Mouse (Mus musculus): ENCODE measurements at regions not wholly inside any gene's neighbourhood (a gene's known extent, or its start where the extent isn't known, plus 50 kb on each side); places are given as distances from the start of the nearest gene placed in this dataset.
A peak's percentile ranks its signal among the peaks of the same experiment; 100 is the strongest.

DNA sequence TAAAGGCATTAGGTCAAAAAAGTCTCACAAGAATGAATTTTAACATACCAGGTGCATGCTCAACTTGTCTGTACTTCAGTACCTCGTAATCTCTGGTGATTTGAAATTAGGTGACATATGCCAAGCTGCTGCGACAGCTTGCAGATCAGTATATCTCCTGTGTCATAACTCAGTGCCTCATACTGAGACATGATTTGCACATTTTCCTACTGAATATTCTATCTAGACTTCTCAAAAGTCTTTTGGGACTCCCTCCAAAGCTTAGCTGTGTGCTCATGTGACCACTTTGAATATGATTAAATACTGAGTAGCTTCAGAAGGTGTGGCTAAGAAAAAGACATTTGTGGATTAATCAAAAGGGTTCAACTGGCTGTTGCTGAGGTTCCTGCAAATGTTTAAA, 416.3 kb upstream of the Pdzrn3 start:
- Histone ChIP-seq H3K9ac (ENCODE audit: low read depth, low read length) (no peak overlapping the region), H3K4me3 (ENCODE audit: low read depth, low read length) (no peak overlapping the region), H3K4me1 (ENCODE audit: control insufficient read depth, insufficient read depth, low read length) (no peaks in the 10 kb centered on the region), H3K27ac (ENCODE audit: low read length) (no peak overlapping the region), H3K4me2 (ENCODE audit: low read length) (no peak overlapping the region), H3K36me3 (ENCODE audit: control insufficient read depth, insufficient read depth, low read length) (no peaks in the 10 kb centered on the region), H3K27me3 (ENCODE audit: control insufficient read depth, insufficient read depth, low read depth, low read length) (no peaks in the 10 kb centered on the region), H3K9me3 (replicated peaks; ENCODE audit: control insufficient read depth, low read length, poor library complexity, severe bottlenecking) (no peaks in the 10 kb centered on the region)
- no peak for ATAC-seq
- 69% methylated on average over 2 of the region's 2 CpGs for WGBS

DNA sequence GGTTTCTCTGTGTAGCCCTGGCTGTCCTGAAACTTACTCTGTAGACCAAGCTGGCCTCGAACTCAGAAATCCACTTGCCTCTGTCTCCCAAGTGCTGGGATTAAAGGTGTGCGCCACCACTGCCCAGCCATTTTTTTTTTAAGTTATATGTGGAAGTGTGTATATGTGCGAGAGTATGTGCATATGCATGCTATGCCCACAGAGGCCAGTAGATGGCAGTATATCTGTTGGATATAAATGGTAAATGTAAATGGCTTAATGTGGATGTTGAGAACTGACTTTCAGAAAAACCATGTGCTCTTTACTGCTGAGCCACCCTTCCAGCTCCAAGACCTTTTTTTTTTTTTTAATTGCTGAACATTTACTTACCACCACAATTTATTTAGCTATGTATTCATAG, 400.2 kb upstream of the Pdzrn3 start:
- Histone ChIP-seq H3K4me3 (ENCODE audit: low read depth, low read length) (no peak overlapping the region), H3K4me1 (ENCODE audit: control insufficient read depth, insufficient read depth, low read length) (0 out of 2 replicates have a peak, but pooled peaks cover 2% of the 10 kb centered on the region), H3K9me3 (replicated peaks; ENCODE audit: control insufficient read depth, low read length, poor library complexity, severe bottlenecking) (no peaks in the 10 kb centered on the region), H3K4me2 (ENCODE audit: low read length) (no peak overlapping the region), H3K36me3 (ENCODE audit: control insufficient read depth, insufficient read depth, low read length) (no peaks in the 10 kb centered on the region), H3K27me3 (ENCODE audit: control insufficient read depth, insufficient read depth, low read depth, low read length) (no peaks in the 10 kb centered on the region), H3K27ac (ENCODE audit: low read length) (no peak overlapping the region), H3K9ac (ENCODE audit: low read depth, low read length) (no peak overlapping the region)
- WGBS = 95% methylated on average over 3 of the region's 3 CpGs
- ATAC-seq = no peak

DNA sequence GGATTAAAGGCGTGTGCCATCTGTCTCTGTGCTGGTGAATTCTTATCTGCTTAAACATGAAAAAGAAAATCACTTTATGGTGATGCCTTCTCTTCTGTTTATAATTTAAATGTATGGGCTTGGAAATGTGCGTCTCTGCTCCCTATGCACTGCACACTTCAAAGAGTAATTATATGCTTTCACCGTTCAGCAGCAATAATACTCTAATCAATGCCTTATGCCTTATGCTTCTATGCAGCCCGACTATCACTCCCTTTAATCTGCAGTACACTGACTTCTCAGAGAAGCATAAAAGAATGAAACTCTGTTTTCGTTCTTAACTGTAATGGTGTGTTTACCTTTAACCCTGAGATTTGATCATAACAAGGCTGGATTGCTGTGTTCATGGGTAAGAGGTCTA, 395.5 kb upstream of the Pdzrn3 start:
- Histone ChIP-seq H3K4me2 (ENCODE audit: low read length) (no peak overlapping the region), H3K9me3 (replicated peaks; ENCODE audit: control insufficient read depth, low read length, poor library complexity, severe bottlenecking) (no peaks in the 10 kb centered on the region), H3K9ac (ENCODE audit: low read depth, low read length) (no peak overlapping the region), H3K27me3 (ENCODE audit: control insufficient read depth, insufficient read depth, low read depth, low read length) (no peaks in the 10 kb centered on the region), H3K36me3 (ENCODE audit: control insufficient read depth, insufficient read depth, low read length) (no peaks in the 10 kb centered on the region), H3K27ac (ENCODE audit: low read length) (no peak overlapping the region), H3K4me1 (ENCODE audit: control insufficient read depth, insufficient read depth, low read length) (0 out of 2 replicates have a peak, but pooled peaks cover 2% of the 10 kb centered on the region), H3K4me3 (ENCODE audit: low read depth, low read length) (no peak overlapping the region)
- no peak for ATAC-seq
- WGBS = 49% methylated on average over 5 of the region's 5 CpGs

DNA sequence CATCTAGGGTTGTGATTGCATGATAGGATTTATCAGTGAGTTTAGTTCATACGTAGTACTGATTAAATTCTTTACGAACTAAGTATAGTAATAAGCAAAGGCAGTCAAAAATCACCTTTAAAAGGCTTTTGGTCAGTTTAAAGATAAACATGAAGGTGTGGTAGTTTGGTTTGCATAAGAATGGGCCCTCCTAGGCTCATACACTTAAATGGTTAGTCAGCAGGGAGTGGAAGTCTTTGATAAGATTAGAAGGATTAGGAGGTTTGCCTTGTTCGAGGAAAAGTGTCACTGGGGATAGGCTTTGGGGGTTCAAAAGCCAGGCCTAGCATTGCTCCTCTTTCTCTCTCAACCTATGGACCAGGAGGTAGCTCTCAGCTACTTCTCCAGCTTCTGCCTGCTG, 357.4 kb upstream of the Pdzrn3 start:
- Histone ChIP-seq H3K4me1 (ENCODE audit: control insufficient read depth, insufficient read depth, low read length) (no peaks in the 10 kb centered on the region), H3K27me3 (ENCODE audit: control insufficient read depth, insufficient read depth, low read depth, low read length) (no peaks in the 10 kb centered on the region), H3K9ac (ENCODE audit: low read depth, low read length) (no peak overlapping the region), H3K36me3 (ENCODE audit: control insufficient read depth, insufficient read depth, low read length) (no peaks in the 10 kb centered on the region), H3K9me3 (replicated peaks; ENCODE audit: control insufficient read depth, low read length, poor library complexity, severe bottlenecking) (no peaks in the 10 kb centered on the region), H3K4me3 (ENCODE audit: low read depth, low read length) (no peak overlapping the region), H3K27ac (ENCODE audit: low read length) (no peak overlapping the region), H3K4me2 (ENCODE audit: low read length) (no peak overlapping the region)
- no peak for ATAC-seq
- WGBS = 38% methylated on average over 3 of the region's 3 CpGs

DNA sequence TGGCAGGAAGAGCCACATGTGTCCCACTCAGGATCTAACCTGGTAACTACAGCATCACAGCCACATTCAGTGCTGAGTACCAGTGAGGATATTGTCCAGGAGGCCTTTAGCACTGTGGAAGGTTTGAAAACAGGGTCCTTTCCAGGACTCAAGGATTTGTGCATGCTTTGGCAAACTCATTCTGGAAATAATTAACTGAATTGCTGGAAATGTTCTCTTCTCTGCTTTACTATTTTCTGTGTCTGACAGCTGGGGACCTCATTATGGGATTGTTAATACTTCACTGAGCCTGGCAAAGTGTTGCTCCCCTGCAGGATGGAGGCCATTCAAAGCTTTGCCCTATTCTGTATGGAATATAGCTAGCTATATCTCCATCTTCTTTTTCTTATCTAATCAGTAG, 342.8 kb upstream of the Pdzrn3 start:
- no peak overlapping the region for H3K4me2 ChIP-seq (ENCODE audit: low read length)
- no peaks in the 10 kb centered on the region for H3K9me3 ChIP-seq (replicated peaks; ENCODE audit: control insufficient read depth, low read length, poor library complexity, severe bottlenecking)
- no peak overlapping the region for H3K27ac ChIP-seq (ENCODE audit: low read length)
- H3K4me3 ChIP-seq (ENCODE audit: low read depth, low read length) = no peak overlapping the region
- H3K4me1 ChIP-seq (ENCODE audit: control insufficient read depth, insufficient read depth, low read length) = no peaks in the 10 kb centered on the region
- H3K36me3 ChIP-seq (ENCODE audit: control insufficient read depth, insufficient read depth, low read length) = no peaks in the 10 kb centered on the region
- no peak overlapping the region for H3K9ac ChIP-seq (ENCODE audit: low read depth, low read length)
- ATAC-seq = no peak
- no peaks in the 10 kb centered on the region for H3K27me3 ChIP-seq (ENCODE audit: control insufficient read depth, insufficient read depth, low read depth, low read length)

DNA sequence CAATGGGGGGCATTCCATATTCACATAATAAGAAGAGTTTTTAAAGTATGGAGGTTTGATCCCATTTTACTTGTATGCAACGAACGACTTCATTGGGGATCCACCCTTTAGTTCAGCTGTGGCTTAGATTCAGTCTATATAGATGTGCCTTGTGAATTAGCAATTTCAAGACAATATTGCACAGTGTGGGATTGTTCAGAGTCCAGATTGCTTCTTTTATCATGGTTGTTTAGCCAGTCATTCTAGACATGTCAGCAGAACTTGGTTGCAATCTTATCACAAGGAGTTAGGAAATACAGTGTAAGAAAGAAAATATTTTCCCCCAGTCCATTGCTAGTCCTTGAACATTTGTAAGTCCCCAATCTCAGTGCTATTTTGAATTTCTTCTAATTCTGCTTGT, 312.0 kb upstream of the Pdzrn3 start:
- H3K9ac ChIP-seq (ENCODE audit: low read depth, low read length) = no peak overlapping the region
- no peaks in the 10 kb centered on the region for H3K4me1 ChIP-seq (ENCODE audit: control insufficient read depth, insufficient read depth, low read length)
- no peaks in the 10 kb centered on the region for H3K27me3 ChIP-seq (ENCODE audit: control insufficient read depth, insufficient read depth, low read depth, low read length)
- H3K4me2 ChIP-seq (ENCODE audit: low read length) = no peak overlapping the region
- no peak overlapping the region for H3K4me3 ChIP-seq (ENCODE audit: low read depth, low read length)
- WGBS = 90% methylated on average over 2 of the region's 2 CpGs
- no peak overlapping the region for H3K27ac ChIP-seq (ENCODE audit: low read length)
- ATAC-seq = no peak
- no peaks in the 10 kb centered on the region for H3K9me3 ChIP-seq (replicated peaks; ENCODE audit: control insufficient read depth, low read length, poor library complexity, severe bottlenecking)
- no peaks in the 10 kb centered on the region for H3K36me3 ChIP-seq (ENCODE audit: control insufficient read depth, insufficient read depth, low read length)

DNA sequence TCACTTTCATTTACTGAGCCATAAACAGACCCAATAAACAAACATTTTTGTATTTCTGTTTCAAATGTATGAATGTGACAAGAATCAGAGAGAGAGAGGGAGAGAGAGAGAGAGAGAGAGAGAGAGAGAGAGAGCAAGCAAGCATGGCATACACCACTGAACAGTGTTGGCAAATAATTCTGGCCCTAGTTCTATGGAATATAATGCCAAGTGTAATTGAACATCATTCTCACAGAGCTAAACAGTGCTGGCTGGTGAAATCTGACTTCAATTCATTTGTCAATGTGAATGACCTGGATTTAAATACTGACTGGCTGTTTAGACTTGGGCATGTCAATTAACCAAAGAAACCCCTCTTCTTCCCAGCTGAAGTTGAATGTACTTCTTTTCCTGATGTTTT, 308.9 kb upstream of the Pdzrn3 start:
- H3K4me2 ChIP-seq (ENCODE audit: low read length) = no peak overlapping the region
- ATAC-seq = no peak

DNA sequence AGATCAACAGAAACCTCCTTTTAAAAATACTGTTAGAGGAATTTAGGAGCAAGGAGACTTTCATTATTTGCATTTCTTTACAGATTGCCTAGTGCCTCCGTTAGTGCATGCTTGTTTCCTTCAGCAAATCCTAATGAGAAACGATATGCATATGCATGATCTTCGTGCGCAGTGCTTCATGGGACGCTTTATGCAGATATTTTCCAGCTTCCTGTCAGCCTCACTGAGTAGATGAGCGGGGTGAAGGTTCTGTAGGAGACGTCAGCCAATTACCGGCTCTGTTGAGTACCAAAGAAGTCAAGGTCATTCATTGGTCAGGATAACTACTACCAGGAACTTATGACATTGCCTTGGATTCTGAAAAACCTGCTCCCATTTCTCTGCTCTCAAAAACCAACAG, 308.0 kb upstream of the Pdzrn3 start:
- 53% methylated on average over 8 of the region's 8 CpGs for WGBS
- peak; percentile 75 for ATAC-seq
- no peak overlapping the region for H3K27ac ChIP-seq (ENCODE audit: low read length)
- no peaks in the 10 kb centered on the region for H3K9me3 ChIP-seq (replicated peaks; ENCODE audit: control insufficient read depth, low read length, poor library complexity, severe bottlenecking)
- no peaks in the 10 kb centered on the region for H3K27me3 ChIP-seq (ENCODE audit: control insufficient read depth, insufficient read depth, low read depth, low read length)
- H3K4me3 ChIP-seq (ENCODE audit: low read depth, low read length) = no peak overlapping the region
- peak overlapping the region; percentile 3 for H3K4me2 ChIP-seq (ENCODE audit: low read length)
- H3K4me1 ChIP-seq (ENCODE audit: control insufficient read depth, insufficient read depth, low read length) = no peaks in the 10 kb centered on the region
- no peaks in the 10 kb centered on the region for H3K36me3 ChIP-seq (ENCODE audit: control insufficient read depth, insufficient read depth, low read length)
- H3K9ac ChIP-seq (ENCODE audit: low read depth, low read length) = no peak overlapping the region

More for the DNA sequence above, 308.9 kb upstream of the Pdzrn3 start:
- no peaks in the 10 kb centered on the region for H3K9me3 ChIP-seq (replicated peaks; ENCODE audit: control insufficient read depth, low read length, poor library complexity, severe bottlenecking)
- H3K4me3 ChIP-seq (ENCODE audit: low read depth, low read length) = no peak overlapping the region
- H3K27ac ChIP-seq (ENCODE audit: low read length) = no peak overlapping the region
- H3K9ac ChIP-seq (ENCODE audit: low read depth, low read length) = no peak overlapping the region
- H3K36me3 ChIP-seq (ENCODE audit: control insufficient read depth, insufficient read depth, low read length) = no peaks in the 10 kb centered on the region
- no peaks in the 10 kb centered on the region for H3K27me3 ChIP-seq (ENCODE audit: control insufficient read depth, insufficient read depth, low read depth, low read length)
- H3K4me1 ChIP-seq (ENCODE audit: control insufficient read depth, insufficient read depth, low read length) = no peaks in the 10 kb centered on the region

DNA sequence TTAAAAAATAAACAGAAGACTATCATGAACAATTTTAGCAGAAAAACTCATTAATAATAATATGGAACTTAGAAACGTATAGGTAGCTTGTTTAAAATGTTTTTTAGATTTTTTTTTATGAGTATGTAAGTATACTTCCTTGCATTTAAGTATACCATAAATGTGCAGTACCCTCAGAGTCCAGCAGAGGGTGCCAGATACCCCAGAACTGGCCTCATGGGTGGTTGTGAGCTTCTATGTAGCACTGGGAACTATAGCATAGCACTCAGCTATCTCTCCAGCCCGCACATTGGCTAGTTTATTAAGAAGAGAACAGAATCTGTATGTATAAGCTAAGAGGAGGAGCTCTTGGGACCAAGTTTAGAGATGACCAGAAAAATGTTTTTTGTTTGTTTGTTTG, 306.7 kb upstream of the Pdzrn3 start:
- Histone ChIP-seq H3K27me3 (ENCODE audit: control insufficient read depth, insufficient read depth, low read depth, low read length) (no peaks in the 10 kb centered on the region), H3K9me3 (replicated peaks; ENCODE audit: control insufficient read depth, low read length, poor library complexity, severe bottlenecking) (no peaks in the 10 kb centered on the region), H3K4me3 (ENCODE audit: low read depth, low read length) (no peak overlapping the region), H3K36me3 (ENCODE audit: control insufficient read depth, insufficient read depth, low read length) (no peaks in the 10 kb centered on the region), H3K4me1 (ENCODE audit: control insufficient read depth, insufficient read depth, low read length) (no peaks in the 10 kb centered on the region), H3K4me2 (ENCODE audit: low read length) (no peak overlapping the region), H3K9ac (ENCODE audit: low read depth, low read length) (no peak overlapping the region), H3K27ac (ENCODE audit: low read length) (no peak overlapping the region)
- WGBS = 68% methylated on average over 2 of the region's 2 CpGs
- no peak for ATAC-seq

DNA sequence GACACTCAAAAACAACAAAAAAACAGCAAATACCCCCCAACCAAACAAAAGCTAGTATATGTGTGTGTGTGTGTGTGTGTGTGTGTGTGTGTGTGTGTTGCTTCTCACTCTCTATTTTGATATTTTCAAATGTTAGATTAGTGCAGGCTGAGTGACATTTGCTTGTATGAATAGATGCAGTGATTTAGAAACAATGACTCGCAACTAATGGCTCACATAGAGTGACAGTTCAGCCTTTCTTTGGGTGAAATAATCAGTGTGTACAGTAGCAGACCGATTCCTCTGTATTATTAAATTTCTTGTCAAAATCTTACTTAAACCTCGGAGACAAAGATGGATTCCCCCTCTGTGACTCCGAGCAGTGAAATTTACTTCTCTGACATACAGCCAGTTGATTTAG, 297.1 kb upstream of the Pdzrn3 start:
- no peak for ATAC-seq
- H3K9ac ChIP-seq (ENCODE audit: low read depth, low read length) = no peak overlapping the region
- no peaks in the 10 kb centered on the region for H3K36me3 ChIP-seq (ENCODE audit: control insufficient read depth, insufficient read depth, low read length)
- WGBS = 63% methylated on average over 4 of the region's 4 CpGs
- H3K4me1 ChIP-seq (ENCODE audit: control insufficient read depth, insufficient read depth, low read length) = no peaks in the 10 kb centered on the region
- no peaks in the 10 kb centered on the region for H3K27me3 ChIP-seq (ENCODE audit: control insufficient read depth, insufficient read depth, low read depth, low read length)
- H3K4me3 ChIP-seq (ENCODE audit: low read depth, low read length) = no peak overlapping the region
- H3K9me3 ChIP-seq (replicated peaks; ENCODE audit: control insufficient read depth, low read length, poor library complexity, severe bottlenecking) = no peaks in the 10 kb centered on the region
- no peak overlapping the region for H3K27ac ChIP-seq (ENCODE audit: low read length)
- no peak overlapping the region for H3K4me2 ChIP-seq (ENCODE audit: low read length)
